Mouse (Mus musculus) olfactory bulb, adult 2 months (tissue): ENCODE data around the gene Adprhl2. TPM values are rescaled to one million over a fixed set of nuclear protein-coding genes. Genes with fewer than 3 reads are reported as not detected.

Experiments
- H3K27ac ChIP-seq: fragments of 200-500 bp; 2 replicates; pipeline ENCODE4 v1.5.1; 2012; ENCODE audit warnings: low read depth, low read length; ENCODE audit not compliant: insufficient read depth
- H3K4me1 ChIP-seq: fragments of 200-500 bp; 2 replicates; pipeline ENCODE4 v1.6.1; 2012; ENCODE audit warnings: low read length; ENCODE audit not compliant: control insufficient read depth, insufficient read depth
- H3K4me3 ChIP-seq: fragments of 200-500 bp; 2 replicates; pipeline ENCODE4 v1.5.1; 2012; ENCODE audit warnings: mild to moderate bottlenecking, low read depth, low read length, moderate library complexity; ENCODE audit not compliant: insufficient read depth
- CTCF ChIP-seq: fragments of 200-500 bp; IDR thresholded peaks from 2 replicates; pipeline ENCODE4 v1.5.1; 2012; ENCODE audit warnings: low read depth, mild to moderate bottlenecking, low read length, moderate library complexity; ENCODE audit not compliant: insufficient read depth
- POLR2A ChIP-seq: fragments of 200-500 bp; IDR thresholded peaks from 2 replicates; pipeline ENCODE4 v1.6.1; 2012; ENCODE audit warnings: mild to moderate bottlenecking, low read depth, low read length, moderate library complexity; ENCODE audit not compliant: insufficient read depth
- WGBS: fragments of 180-500 bp; shearing (Covaris S2); methylation state at CpG from one replicate; pipeline ENCODE4 v1.1.7; 2018; 5-methylcytosine and 5-hydroxymethylcytosine counted together
- polyA plus RNA-seq: library from polyadenylated mRNA; stranded (reverse); fragments of >200 nt; gene quantifications from 2 replicates; pipeline ENCODE4 v1.2.4, GENCODE M21; 2012; ENCODE audit warnings: low replicate concordance; ENCODE audit not compliant: missing spikeins, insufficient read depth, insufficient read length

Adprhl2 gene
- polyA plus RNA-seq, 1 experiment = not detected

- peaks cover 13% of the 10 kb centered on the region; the same call in 1 of the 2 replicates for H3K4me1 ChIP-seq
- no peak overlapping the region for H3K4me3 ChIP-seq
- WGBS = 42% methylated on average over 13 of the region's 13 CpGs
- no peak overlapping the region for H3K27ac ChIP-seq
- TF ChIP-seq CTCF (no peak), POLR2A (no peak)
Measured at GRCm38 (mm10) chr4:126324861-126325260, 3.4 kb upstream of the Adprhl2 start.

- Histone ChIP-seq H3K27ac (no peak overlapping the region), H3K4me3 (no peak overlapping the region), H3K4me1 (peaks cover 13% of the 10 kb centered on the region; the same call in 1 of the 2 replicates)
- TF ChIP-seq POLR2A = no peak
- TF ChIP-seq CTCF = no peak
- WGBS = 96% methylated on average over 13 of the region's 13 CpGs
Measured at GRCm38 (mm10) chr4:126322646-126323045, 1.1 kb upstream of the Adprhl2 start.

GRCm38 (mm10) chr4:126321854-126322511, 480 bp upstream of the Adprhl2 start:
- Histone ChIP-seq H3K27ac (no peak overlapping the region), H3K4me3 (peak overlapping the region; percentile 29), H3K4me1 (peaks cover 13% of the 10 kb centered on the region; the same call in 1 of the 2 replicates)
- no peak for TF ChIP-seq CTCF
- TF ChIP-seq POLR2A = no peak
- WGBS = 57% methylated on average over 28 of the region's 28 CpGs

GRCm38 (mm10) chr4:126319806-126320205, 1.7 kb downstream of the Adprhl2 start:
- Histone ChIP-seq H3K4me3 (no peak overlapping the region), H3K4me1 (peaks cover 8% of the 10 kb centered on the region; the same call in 1 of the 2 replicates), H3K27ac (no peak overlapping the region)
- 85% methylated on average over 6 of the region's 6 CpGs for WGBS
- TF ChIP-seq POLR2A = no peak
- TF ChIP-seq CTCF = no peak

GRCm38 (mm10) chr4:126316443-126317040, 5.0 kb downstream of the Adprhl2 start:
- 84% methylated on average over 13 of the region's 13 CpGs for whole genome bisulfite sequencing

GRCm38 (mm10) chr4:126315931-126316330, 5.6 kb downstream of the Adprhl2 start:
- no peak for TF ChIP-seq POLR2A
- TF ChIP-seq CTCF = no peak
- Histone ChIP-seq H3K4me1 (no peaks in the 10 kb centered on the region), H3K4me3 (no peak overlapping the region), H3K27ac (no peak overlapping the region)
- WGBS = 33% methylated on average over 5 of the region's 5 CpGs

More at GRCm38 (mm10) chr4:126316443-126317040, 5.0 kb downstream of the Adprhl2 start:
- Histone ChIP-seq H3K27ac (no peak overlapping the region), H3K4me3 (no peak overlapping the region), H3K4me1 (no peaks in the 10 kb centered on the region)
- TF ChIP-seq CTCF (no peak), POLR2A (no peak)

- Histone ChIP-seq H3K27ac (no peak overlapping the region), H3K4me1 (0 out of 2 replicates have a peak, but pooled peaks cover 4% of the 10 kb centered on the region), H3K4me3 (no peak overlapping the region)
- no peak for TF ChIP-seq POLR2A
- no peak for TF ChIP-seq CTCF
- 59% methylated on average over 10 of the region's 10 CpGs for WGBS
Measured at GRCm38 (mm10) chr4:126314393-126314792, 7.1 kb downstream of the Adprhl2 start.

- H3K4me1 ChIP-seq = 0 out of 2 replicates have a peak, but pooled peaks cover 5% of the 10 kb centered on the region
- H3K4me3 ChIP-seq = no peak overlapping the region
- WGBS = 46% methylated on average over 5 of the region's 5 CpGs
- TF ChIP-seq CTCF (no peak), POLR2A (no peak)
- no peak overlapping the region for H3K27ac ChIP-seq
Measured at GRCm38 (mm10) chr4:126313202-126313601, 8.3 kb downstream of the Adprhl2 start.

GRCm38 (mm10) chr4:126311566-126312200, 9.8 kb downstream of the Adprhl2 start:
- TF ChIP-seq POLR2A = no peak
- no peak for TF ChIP-seq CTCF
- Histone ChIP-seq H3K4me3 (no peak overlapping the region), H3K27ac (no peak overlapping the region), H3K4me1 (0 out of 2 replicates have a peak, but pooled peaks cover 5% of the 10 kb centered on the region)
- WGBS = 94% methylated on average over 16 of the region's 16 CpGs
